Mouse (Mus musculus) ES-E14 (cell line): ENCODE measurements around the gene Eci2.
"Not testable (repeated sequence)": the region's sequence is repeated elsewhere in the genome, so short reads cannot be mapped to it uniquely, and the experiment has no call there.

Experiments
- CHD2 ChIP-seq: IDR thresholded peaks from 2 replicates; pipeline ENCODE4 v1.6.1; 2014; ENCODE audit warnings: mild to moderate bottlenecking, low read depth, low read length, inconsistent platforms
- HCFC1 ChIP-seq: IDR thresholded peaks from 2 replicates; pipeline ENCODE4 v1.6.1; 2012; ENCODE audit warnings: low read length, inconsistent platforms, borderline replicate concordance; ENCODE audit not compliant: insufficient read depth
- MAFK ChIP-seq: IDR thresholded peaks from 2 replicates; pipeline ENCODE4 v1.6.1; 2014; ENCODE audit warnings: mild to moderate bottlenecking, low read depth, low read length, inconsistent platforms; ENCODE audit not compliant: insufficient read depth
- ZC3H11A ChIP-seq: IDR thresholded peaks from 2 replicates; pipeline ENCODE4 v1.6.1; 2012; ENCODE audit warnings: low read depth, mild to moderate bottlenecking, inconsistent platforms, low read length, borderline replicate concordance
- ZNF384 ChIP-seq: IDR thresholded peaks from 2 replicates; pipeline ENCODE4 v1.6.1; 2012; ENCODE audit warnings: low read depth, low read length, inconsistent platforms

GRCm38 (mm10) chr13:34965647-34966046, 61.2 kb downstream of the Eci2 start:
- TF ChIP-seq MAFK, ZNF384, HCFC1, CHD2, ZC3H11A: not testable (repeated sequence)
